Mouse (Mus musculus) thymus, postnatal 36 days (tissue): ENCODE measurements around the gene Apol10a.
"Not testable (repeated sequence)": the region's sequence is repeated elsewhere in the genome, so short reads cannot be mapped to it uniquely, and the experiment has no call there.

Source experiments
- DNase-seq, 2 experiments: peaks; one replicate each; pipeline ENCODE4 v3.0.0; 2022; ENCODE audit warnings: mixed read lengths in 2 of 2

The Apol10a gene

DNA sequence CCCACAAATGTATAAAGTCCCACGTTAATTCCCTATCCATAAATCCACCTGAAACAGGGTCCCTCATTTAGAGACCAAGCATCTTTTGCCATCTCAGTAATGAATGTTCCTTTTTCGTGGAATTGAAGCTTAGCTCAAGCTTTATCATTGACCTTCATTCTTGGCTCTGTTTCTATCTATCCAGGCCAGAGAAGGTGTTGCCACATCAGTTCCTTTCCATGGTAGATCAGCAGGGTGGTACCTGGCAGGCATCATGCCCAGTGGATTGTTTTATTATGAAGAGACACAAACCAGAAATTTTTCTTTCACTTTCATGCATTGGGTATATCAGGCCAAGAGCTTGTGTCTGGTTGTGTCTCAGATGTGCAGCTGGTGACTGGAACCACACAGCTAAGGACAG is at the start of gene Apol10a:
Apol10a (plus strand) TSS at position 355 of the 400 bp plus-strand sequence.
- not testable (repeated sequence) for DNase-seq

DNA sequence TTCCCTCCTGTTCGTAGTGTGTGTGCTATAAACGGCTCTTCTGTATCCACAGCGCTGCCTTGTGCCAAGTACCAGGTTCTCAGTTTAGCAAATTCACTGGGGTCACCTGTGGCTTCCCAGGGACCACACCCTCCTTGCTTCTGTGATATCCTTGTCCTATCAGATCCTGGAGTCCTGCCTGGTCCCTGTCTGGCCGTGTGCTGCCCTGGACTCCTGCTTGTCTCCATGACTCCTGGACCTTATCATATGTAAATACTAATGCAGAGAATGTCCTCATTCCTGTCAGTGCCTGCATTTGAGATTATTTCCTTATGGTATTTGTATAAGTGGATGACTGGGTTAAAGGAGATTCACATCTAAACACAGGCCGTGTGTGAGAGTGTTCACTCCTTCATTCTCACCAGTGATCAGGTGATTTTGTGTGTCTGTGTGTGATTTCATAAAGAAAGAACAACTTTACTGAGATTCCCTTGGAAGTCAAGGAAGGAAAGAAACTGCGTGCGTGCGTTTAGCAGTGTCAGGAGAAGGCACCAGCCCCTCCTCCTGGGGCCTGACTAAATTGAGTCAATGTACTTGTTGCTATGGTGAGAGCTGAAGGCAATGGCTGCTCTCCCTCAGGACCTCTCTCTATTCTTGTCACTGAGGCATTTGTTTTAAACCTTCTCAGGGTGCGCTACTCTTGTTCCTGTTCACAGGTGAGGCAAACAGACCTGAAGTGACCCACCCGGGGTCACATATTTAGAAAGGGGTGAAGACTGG is 48.0 kb upstream of the Apol10a start:
- DNase-seq, result not testable (repeated sequence)

GRCm38 (mm10) chr15:77444746-77445145 is 32.1 kb upstream of the Apol10a start:
- not testable (repeated sequence) for DNase-seq

DNA sequence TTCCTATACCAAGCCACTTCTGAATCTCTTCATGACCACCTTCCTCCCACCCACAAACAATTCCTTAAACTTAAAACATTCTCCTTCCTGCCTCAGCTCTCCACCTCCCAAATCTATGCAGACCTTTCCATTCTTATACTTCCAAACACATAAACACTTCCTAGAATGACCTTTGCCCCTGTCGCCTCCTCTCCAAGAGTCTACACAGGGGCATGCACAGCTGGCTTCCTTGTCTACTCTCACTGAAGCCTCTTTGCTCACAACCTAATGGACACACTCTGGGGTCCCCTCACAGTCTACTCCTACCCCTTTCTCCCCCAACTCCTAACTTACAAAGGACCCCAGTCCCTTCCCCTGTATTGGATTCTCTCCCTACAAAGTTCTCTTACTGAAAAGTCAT is 31.2 kb upstream of the Apol10a start:
- DNase-seq, result not testable (repeated sequence)

DNA sequence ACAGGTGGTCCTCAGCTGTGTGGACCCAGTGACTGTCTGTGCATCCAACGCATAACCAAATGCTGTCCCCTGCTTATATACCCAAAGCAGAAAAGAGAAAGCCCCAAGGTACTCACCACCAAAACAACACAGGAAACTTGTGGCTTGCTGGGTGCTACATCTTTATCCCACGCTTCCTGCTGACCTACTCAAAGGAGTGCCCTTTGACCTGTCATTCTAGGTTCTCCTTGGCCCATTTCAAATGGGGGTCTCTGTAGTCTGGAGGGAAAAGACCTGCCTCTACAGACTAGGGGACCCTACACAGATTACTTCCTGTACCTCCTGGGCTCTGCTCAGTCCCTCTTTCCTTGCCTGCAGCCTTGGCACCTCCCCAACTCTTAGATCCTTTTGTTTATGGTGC is 29.5 kb upstream of the Apol10a start, which contains the start of gene Apol7b:
Apol7b (minus strand) TSS at position 101 of the 400 bp plus-strand sequence.
- DNase-seq, result not testable (repeated sequence)

GRCm38 (mm10) chr15:77449927-77450326 is 26.9 kb upstream of the Apol10a start:
- peak; percentile 13 to 28 for DNase-seq

GRCm38 (mm10) chr15:77474699-77475390 is 2.0 kb upstream of the Apol10a start:
- DNase-seq, result not testable (repeated sequence)

GRCm38 (mm10) chr15:77482140-77482794 is 5.4 kb downstream of the Apol10a start:
- no peak for DNase-seq

DNA sequence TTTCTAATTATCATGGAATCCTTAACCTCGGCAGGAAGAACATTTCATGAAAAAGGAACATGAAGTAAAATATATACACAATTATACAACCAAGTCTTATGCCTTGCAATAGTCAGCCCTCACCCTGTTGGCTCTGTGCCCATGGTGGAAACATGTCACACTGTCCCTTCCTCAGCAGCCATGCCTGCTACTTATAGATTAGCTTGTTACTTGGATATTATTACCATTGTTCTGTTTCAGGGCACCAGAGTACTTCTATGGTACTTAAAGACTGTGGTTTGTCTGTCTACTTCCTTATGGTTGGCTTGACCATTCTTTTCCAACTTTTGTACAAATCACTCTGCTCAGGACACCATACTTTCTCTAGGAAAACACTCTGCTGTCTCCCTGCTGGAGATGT is 16.3 kb downstream of the Apol10a start:
- DNase-seq, result not testable (repeated sequence)

GRCm38 (mm10) chr15:77494694-77495093 is 17.8 kb downstream of the Apol10a start:
- DNase-seq, result not testable (repeated sequence)

GRCm38 (mm10) chr15:77507966-77508365 is 31.1 kb downstream of the Apol10a start, which contains the start of gene Apol11a:
Apol11a (plus strand) TSS chr15:77508271.
- not testable (repeated sequence) for DNase-seq

- DNase-seq, result not testable (repeated sequence)
These were observed 43.7 kb downstream of the Apol10a start for GRCm38 (mm10) chr15:77520596-77520995.

DNA sequence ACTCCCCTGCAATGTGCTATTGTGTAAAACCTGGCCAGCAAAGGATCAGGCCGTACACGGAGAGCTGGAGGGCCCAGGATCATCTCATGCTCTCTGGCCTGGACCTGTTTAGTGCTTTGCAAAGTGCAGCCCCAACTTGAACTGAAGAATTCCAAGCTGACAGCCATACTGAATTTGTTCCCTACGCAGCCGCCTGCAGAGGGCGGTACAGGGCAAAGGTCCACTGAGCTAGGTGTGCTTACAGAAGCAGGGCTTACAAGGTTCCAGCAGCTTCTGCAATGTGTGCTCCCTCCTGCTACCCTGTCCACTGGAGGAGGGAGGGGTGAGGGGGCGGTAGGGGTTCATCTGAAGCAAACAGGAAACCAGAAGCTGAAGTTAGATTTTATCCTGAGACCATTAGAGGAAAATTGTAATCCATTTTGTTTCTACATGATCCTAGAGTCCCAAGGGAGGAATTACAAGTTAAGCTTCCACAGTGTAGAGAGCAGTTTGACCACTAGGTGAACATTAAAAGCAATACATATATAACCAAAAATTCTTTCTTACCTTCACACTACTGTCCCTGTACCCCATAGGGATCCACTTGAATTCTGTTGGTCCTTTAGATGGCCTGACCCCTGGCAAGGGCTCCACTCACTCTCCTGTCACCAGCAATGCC is 46.5 kb downstream of the Apol10a start:
- peak; percentile 44 to 54 for DNase-seq

DNA sequence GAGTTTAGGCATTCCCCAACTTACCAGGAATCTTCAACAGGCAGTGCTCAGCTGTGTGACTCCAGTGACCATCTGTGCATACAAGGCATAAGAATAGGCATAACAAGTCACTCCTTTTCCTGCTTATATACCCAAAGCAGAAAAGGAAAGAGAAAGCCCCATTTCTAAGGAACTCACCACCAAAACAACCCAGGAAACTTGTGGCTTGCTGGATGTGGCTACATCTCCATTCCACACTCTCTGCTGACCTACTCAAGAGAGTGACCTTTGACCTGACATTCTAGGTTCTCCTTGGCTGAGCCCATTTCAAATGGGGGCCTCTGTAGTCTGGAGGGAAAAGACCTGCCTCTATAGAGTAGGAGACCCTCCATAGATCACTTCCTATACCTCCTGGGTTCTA is 56.4 kb downstream of the Apol10a start, which contains the start of gene Apol7c:
Apol7c (minus strand) TSS at position 101 of the 400 bp plus-strand sequence.
- no peak for DNase-seq

DNA sequence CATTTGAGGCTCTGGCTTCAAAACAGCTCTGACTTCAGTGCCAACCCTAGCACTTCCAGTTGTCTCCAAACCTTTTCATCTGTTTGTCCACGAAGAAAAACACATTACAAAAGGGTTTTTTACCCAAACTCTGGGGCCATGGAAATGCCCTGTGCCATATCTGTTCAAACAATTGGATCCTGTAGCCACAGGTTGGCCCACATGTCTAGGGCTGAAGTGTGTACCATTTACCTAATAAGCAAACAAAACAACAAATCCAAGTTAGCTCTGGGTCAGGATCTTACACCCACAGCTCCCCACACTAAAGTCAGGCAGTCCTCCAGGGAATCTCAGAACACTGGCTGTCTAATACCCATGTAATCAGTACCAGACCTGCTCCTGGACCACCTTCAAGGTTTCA is 62.4 kb downstream of the Apol10a start:
- DNase-seq, result not testable (repeated sequence)
